Mouse (Mus musculus) adrenal gland, adult (tissue): ENCODE results near the gene Gpa33.
A peak's percentile ranks its signal among the peaks of the same experiment; 100 is the strongest.
"Not testable (repeated sequence)": the region's sequence is repeated elsewhere in the genome, so short reads cannot be mapped to it uniquely, and the experiment has no call there.

ENCODE experiments used
- DNase-seq, 2 experiments: peaks; one replicate each; pipeline ENCODE4 v3.0.0; 2022 to 2023; ENCODE audit warnings: low spot score in 1 of 2; ENCODE audit not compliant: inconsistent age in 2 of 2

Gene Gpa33

DNA sequence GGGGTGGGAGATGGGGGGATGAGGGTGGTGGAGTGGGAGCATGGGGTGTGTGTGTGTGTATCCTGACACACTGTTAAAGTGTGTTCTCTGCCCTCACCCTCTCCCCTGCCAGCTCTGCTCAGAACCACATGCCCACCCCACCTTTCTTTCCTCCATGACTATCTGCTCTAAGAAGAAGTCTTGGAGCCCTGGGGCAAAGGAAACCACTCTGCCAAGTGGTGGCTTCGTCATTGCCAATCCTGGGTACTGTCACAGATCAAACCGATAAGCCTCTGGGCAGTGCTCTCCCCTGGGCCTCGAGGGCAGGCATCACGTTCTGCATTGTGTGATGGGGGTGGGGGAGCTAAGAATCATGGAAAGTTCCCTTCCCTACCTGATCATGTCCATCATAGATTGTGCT, 2.3 kb downstream of the Gpa33 start:
- DNase-seq = no peak

DNA sequence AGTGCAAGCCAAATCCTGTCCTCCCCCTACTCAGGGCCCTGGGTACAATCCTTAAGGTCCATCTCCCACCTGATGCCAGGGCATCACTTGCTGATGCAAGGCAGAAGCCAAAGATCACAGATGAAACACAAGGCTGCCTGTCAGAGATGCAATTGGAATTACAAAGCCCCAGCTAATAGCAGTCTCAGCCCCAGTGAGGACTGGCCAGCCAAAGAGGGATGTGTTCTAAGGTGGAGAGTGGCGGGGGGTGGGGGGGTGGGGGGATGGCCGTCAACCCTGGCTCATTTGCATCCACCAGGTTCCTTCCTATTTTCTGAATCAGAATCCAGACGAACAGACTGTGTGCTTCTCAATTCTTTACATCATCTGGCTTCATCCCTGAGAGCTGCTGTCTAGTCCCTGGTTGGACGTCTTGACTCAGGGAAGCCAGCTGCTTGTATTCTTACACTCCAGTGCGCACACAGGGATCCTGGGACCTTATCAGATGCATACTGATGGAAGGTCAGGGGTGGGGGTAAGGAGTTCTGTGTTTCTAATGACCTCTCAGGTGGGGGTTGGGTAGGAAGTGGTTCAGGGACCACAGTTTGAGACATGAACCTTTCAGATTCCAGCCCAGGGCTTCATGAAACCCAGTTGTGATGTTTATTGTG, 5.2 kb downstream of the Gpa33 start:
- DNase-seq = no peak

DNA sequence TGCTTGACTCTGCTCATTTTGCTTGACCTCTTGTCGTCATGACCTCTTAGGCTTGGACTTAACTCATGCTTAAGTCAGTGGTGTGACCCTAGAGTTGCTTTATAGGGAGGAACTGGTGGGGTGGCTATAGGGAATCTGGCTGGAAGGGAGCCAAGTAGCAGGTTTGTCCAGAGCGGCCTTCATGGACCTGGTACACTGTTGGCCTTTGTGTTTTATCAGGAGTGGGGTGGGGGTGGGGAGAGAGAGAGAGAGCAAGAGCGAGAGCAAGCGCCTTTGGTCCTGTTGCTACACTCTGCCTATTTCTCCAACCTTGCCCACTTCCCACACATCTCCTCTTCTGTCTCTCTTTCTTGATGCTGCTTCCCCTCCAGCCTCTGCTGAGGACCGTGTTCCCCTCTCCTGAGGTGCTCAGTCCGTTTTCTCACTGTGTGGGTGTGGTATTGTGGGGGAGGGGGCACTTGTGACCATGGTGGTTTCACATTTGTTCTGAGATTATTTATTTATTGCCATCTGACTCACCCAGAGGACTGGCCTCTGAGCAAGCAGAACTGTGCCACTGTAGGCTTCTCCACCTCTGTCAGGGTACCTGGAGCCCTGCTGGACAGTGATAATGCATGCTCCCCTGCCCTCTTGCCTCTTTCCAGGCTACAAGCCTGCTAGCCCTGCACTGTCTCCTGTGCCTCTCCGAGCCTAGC, 7.4 kb downstream of the Gpa33 start:
- peak; percentile 85 to 90 for DNase-seq

DNA sequence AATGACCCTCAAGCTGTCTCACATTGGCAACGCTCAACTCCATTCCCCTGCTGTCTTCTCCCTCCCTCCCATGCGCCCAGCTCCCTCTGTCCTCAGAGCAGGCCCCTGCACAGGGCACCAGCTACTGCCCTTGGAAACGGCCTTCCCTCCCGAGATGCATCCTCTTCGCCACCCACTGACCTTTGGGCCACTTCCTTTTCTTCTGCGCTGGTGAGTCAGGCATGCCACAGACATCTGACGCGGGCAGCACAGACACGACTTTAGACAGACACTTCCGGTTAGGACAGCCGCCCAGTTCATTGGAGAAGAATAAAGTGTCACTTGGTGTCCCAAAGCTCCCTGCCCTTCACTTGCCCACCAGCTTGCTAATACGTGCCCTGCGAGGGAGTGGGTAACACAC, 8.1 kb downstream of the Gpa33 start:
- peak; percentile 90 to 93 for DNase-seq

DNA sequence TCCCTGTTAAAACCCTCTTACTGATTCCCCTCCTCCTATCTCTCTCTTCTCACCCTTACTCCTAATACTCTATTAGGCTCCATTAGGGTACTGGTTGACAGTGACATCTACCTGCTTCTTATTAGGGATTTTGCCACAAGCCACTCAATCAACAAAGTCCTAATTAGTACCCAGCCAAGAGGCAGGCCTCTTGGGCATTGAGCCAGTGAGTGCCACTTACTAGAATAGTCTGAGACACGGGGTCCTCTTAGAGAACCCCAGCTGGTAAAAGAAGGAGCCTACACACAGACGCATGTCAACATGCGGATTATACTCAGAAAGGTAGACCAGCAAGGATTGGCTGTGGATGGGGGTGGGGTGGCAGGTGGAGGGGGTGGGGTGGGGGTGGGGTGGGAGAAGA, 9.1 kb downstream of the Gpa33 start:
- no peak for DNase-seq

DNA sequence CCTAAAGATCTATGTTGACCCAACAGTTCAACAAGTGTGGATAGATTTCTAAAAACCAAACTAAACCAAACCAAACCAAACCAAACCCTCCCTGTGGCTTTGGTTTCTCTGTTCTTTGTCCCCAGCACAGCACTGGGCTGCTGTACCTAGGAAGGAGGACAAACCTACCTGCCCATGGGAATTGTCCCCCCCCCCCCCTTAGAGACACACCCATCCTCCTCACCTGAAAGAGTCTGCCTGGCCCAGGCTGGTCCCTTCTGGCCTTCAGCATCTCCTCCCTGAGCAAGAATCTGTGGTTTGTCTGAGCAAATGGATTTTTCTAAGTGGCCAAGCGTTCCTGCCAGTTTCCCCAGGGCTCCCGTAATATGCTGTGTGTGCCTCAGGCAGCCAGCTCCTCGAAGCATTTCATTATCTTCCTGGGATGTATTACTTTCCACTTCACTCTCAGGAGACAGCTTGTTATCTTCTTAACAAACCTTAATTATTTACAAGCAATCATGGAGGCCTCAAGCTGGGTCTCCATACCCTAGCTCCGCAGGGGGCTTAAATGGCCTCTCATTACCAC, 9.7 kb downstream of the Gpa33 start:
- no peak for DNase-seq

DNA sequence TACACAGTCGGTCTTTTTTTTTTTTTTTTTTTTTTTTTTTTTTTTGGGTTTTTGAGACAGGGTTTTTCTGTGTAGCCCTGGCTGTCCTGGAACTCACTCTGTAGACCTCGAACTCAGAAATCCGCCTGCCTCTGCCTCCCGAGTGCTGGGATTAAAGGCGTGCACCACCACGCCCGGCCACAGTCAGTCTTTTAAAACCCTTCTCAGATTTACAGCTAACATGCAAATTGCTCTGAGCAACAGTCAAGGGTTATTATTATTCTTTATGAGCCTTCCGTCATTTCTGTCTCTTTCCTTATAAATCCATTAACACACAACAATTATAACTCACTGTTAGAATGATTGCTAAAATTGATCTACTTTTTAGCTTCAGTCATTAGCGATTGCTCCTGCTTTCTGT, 11.8 kb downstream of the Gpa33 start:
- DNase-seq = not testable (repeated sequence)

DNA sequence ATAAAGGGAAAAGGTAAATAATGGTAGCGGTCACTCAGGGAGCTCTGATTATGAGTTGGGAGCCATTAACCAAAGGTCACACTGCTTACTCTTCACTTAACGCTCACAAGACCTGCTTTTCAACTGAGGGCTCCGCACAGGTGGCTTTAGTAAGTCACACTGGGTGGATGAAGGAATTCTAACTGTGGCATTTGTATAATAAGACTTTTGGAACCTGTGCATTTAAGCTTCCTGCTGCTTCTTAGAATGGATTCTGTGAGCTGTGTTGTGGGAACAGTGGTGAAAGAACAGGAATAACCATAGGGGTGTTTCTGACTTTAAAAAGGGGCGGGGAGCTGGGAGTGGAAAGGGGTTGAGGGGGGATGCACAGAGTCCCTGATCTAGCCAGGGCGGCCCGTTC, 12.3 kb downstream of the Gpa33 start:
- DNase-seq = no peak

DNA sequence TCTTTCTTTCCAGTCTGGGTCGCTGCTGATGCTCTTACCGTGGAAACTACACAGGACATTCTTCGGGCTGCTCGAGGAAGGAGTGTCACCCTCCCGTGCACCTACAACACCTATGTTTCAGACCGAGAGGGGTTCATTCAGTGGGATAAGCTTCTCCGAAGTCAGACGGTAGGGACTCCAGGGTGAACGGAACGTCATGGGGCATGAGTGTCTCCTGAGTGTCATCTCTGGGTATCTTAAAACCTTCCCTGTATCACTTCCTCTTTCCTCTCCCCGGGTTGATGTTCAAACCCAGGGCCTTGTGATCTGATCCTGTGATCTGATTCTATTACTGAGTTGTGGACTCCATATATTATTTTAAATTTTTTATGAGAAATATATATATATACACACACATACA, 16.6 kb downstream of the Gpa33 start:
- DNase-seq = no peak

DNA sequence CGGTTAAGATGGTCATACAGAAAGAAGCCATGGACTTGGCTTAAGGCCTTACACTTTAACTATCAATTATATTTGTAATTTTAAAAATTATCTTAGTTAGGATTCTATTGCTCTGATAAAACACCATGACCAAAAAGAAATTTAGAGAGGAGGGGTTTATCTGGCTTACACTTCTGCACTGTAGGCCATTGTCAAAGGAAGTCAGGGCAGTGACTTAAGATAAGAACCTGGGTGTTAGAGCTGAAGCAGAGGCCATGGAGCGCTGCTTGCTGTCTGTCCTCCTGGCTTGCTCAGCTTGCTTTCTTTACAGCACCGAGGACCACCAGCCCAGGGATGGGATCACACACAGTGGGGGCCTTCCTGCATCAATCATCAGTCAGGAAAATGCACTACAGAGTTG, 17.6 kb downstream of the Gpa33 start:
- DNase-seq = no peak

DNA sequence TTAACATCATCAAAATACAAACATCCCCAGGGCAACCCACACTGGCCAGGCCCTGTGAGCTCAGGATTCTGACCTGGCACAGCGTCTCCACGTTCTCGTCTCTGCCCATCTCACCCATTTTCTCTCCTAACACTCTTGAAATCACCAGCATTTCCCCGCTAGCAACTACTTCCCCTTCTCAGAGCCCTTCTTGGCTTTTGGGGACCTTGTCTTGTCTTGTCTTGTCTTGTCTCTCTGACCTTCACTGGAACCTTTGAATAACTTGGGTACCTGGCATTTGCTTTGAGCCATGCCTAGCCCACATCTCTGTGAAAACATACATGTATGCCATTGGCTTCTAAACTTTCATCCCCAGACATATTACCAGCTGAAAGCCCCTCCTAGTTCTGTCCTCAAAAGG, 19.4 kb downstream of the Gpa33 start:
- no peak for DNase-seq

DNA sequence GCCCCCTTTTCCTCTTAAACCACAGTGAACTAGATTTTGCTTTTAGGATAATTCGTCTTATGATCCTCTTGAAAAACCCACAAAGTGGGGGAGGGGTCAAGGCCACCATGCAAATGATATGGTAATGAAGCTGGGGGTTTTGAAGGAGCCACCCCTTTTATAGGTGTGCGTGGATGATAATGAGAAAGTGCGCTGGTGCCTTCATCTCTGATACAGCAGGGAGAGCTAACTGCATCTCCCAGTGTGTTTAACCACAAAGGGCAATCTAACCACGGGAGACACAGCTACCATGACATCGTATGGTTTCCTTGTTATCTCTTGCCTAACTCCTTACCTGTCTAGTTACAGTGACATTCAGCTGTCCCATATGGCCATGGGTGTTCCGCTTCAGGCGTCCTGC, 20.0 kb downstream of the Gpa33 start:
- no peak for DNase-seq

DNA sequence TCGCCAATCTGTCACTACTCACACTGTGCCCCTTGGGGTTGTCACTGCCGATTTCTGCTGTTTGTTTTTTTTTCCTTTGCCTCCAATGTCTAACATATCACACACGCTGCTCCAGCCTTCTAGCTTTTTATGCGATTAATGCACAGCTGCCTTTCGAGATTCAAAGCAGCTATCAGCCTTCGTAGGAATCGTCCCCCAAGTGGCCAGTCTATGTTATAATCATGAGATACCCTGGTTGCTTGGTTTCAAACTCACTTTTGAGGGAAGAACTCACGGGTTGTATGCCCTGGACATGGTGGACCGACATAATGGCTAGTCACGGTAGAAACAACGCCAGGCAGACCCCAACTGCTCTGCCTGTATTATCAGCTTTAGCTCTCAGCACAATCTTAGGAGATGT, 21.3 kb downstream of the Gpa33 start:
- DNase-seq = no peak

DNA sequence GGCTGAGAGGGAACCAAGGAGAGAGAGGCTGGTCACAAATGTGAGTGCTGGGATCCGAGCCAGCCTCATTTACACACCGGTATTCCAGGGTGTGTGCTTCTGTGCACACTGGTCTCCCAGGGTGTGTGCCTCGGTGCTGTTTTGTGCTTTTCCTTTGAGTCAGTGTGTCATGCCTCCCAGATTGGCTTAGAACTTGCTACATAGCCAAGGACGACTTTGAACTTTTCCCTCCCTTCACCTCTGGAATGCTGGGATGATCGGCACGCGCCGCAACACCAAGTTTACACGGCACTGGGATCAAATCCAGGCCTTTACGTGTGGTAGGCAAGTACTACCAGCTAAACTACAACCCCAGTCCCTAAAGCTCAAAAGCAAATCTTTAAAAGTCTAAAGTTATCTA, 22.0 kb downstream of the Gpa33 start:
- DNase-seq = no peak

DNA sequence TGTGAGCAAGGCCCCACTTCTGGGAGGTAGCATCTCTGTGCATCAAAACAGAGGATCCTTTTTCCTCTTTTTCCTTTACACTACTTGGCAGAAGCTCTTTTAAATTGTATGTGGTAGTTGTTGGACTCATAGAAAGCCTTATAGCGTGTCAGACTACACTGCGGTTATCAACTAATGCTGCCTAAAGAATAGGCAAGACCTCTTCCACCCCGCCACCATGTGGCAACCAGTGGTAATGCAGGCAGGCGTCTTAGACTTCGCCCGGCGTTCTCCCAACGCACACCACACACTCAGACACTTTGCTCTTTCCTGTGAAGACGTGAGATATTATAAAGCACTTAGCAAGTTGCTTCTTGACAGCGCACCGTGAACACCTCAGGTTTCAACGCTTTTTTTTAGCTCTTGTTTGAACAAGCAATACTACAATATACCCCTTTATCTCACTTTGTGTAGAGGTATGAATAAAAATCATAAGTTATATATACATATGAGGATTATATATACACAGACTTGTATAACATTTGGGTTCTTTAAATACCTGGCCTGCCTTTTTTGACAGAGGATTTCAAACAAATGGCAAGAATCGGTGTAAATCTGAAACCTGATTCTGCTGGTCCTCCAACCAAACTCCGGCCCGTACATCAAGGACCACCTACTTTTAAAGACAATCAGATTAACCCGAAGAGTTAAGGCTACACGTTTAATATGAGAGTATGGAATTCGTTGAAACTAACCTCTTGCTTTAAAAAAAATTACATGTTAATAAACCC, 23.5 kb downstream of the Gpa33 start:
- peak; percentile 82 to 95 for DNase-seq

DNA sequence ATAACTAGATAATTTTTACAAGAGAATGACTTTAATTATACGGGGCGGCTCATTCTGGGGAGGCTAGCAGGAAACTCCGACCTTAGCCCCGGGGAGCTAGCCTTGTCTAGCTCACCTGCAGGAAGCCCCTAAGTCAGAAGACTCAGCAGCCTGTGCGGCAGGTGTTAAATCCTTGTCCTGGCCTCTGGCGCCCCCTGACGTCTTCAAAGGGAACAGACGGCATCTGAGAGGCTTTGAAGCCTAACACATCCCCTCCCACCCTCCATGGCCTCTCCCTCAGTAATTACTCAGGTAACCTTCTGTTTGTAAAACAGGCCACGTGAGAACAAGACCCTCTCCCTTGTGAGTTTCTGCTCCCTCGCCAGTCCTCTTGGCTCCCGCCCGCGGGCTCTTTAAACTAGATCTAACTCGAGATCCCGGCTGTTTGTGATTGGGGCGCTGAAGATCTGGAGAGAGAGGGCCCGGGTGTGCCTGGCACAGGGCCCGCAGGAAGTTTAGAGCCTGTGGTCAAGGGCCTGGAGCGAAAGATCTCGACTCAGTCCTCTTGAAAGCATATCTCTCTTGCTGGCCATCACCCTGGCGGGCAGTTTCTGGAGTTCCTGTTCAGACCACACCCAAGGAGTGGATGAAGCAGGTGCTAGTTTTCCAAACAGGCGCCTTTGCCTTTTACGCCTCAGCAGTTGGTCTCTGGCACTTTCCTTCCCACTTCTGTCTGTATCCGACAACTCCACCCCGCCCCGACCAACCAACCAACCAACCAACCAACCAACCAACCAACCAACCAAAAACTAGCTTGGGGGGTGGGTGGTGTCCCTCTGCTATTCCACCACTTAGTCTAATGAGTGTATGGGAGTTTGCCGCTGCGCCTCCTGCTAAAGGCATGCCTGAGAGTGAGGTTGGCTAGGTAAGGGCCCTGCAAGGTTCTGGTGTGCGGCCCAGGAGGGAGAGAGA, 24.4 kb downstream of the Gpa33 start:
- peak; percentile 69 to 90 for DNase-seq

DNA sequence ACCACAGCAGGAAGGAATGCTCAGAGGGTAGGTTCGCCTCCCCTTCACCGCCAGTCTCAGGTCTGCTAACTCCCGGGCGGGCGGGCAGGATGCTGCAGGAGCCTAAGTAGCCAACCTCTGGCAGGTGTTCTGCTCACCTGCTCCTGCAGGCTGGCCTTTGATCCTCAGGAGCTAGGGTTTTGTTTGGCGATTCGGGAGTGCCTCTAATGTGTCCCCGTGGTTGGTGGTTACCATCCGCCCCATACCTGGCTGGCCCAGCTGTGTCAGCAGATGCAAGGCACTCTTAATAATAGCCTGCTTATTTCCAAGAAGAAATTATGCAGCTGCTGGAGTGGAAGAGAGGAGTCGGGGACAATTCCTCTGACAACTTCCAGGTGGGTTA, 25.1 kb downstream of the Gpa33 start:
- DNase-seq = no peak

DNA sequence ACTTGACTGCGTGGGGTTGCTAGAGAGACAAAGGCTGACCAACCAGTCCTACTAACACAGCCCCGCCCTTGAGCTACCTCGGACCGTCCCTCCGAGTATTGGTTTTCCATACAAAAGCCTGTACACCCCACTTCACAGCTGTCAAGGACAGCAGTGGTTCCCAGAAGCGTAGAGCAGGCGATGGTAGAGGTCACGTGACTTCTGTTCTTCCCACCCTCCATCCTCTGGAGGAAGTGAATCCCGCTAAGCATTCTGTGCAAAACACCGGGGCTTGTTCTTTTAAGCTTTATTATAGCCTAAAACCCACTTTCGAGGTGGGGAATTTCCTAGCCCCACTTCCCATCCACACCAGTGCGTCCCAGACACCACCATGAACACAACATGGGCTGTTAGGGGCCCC, 27.7 kb downstream of the Gpa33 start:
- no peak for DNase-seq

DNA sequence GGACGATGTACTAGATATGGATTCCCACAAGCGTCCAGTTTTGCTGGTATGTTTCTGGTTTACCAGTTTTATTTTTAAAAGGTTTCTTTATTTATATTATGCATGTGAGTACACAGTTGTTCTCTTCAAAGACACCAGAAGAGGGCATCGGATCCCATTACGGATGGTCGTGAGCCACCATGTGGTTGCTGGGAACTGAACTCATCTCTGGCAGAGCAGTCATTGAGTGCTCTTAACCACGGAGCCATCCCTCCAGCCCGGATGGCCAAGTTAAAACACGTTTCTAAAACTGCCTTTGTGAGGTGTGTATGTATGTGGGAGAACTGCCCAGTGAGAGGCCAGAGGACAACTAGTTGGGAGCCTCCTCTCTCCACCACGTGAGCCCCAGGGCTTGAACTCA, 28.6 kb downstream of the Gpa33 start:
- DNase-seq = no peak

DNA sequence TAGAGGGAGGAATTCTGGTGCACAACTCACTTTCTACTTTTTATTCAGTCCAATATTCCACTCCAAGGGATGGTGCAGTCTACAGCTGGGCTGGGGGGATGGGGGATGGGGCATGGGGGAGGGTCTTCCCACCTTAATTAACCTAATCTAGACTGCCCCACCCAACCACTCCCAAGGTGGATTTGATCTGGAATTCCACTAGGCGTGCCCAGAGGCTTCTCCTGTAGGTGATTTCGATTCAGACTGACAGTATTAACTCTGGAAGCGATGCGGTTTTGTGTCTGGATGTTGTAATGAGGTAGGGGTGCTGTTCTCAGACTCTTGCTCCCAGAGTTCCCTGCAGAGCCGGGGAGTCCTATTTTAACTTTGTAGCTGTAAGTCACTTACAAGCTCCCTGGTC, 30.1 kb downstream of the Gpa33 start:
- DNase-seq = no peak
